8 mouse cellular contexts compared by ENCODE assay signal in genomic region chr2:118899981-118900825, GRCm38 (mm10). TPM values are rescaled to one million over a fixed set of nuclear protein-coding genes. Genes with fewer than 3 reads are reported as not detected.
DNase-seq lines count a peak whose midpoint lies in the region; ATAC-seq lines count a peak whose summit lies in the region.

Gene Bahd1, plus strand, starts transcription at chr2:118900377.

- H3K9ac ChIP-seq in forebrain, embryonic 15.5 days (replicated peaks), result peak within 1 kb of the TSS; percentile 45
- peak within 1 kb of the TSS; percentile 90 for H3K9ac ChIP-seq in hindbrain, embryonic 15.5 days
- peak within 1 kb of the TSS; percentile 84 for H3K9ac ChIP-seq in midbrain, embryonic 12.5 days (replicated peaks)

- H3K4me2 ChIP-seq in forebrain, embryonic 15.5 days (replicated peaks), result peak within 1 kb of the TSS; percentile 99
- H3K4me2 ChIP-seq in hindbrain, embryonic 15.5 days, result peak within 1 kb of the TSS; percentile 99
- peak within 1 kb of the TSS; percentile 97 for H3K4me2 ChIP-seq in midbrain, embryonic 12.5 days (replicated peaks)

- ATAC-seq in forebrain, embryonic 15.5 days (replicated peaks), result no peak
- no peak; the same call in 1 of the 2 replicates for ATAC-seq in hindbrain, embryonic 15.5 days (ENCODE audit: low FRiP score, low read depth)
- ATAC-seq in midbrain, embryonic 12.5 days (ENCODE audit: low FRiP score, low read depth), result no peak

- peaks cover 59% of the 10 kb centered on the region for H3K4me1 ChIP-seq in forebrain, embryonic 15.5 days
- peaks cover 62% of the 10 kb centered on the region for H3K4me1 ChIP-seq in hindbrain, embryonic 15.5 days (replicated peaks)
- peaks cover 72% of the 10 kb centered on the region for H3K4me1 ChIP-seq in limb, embryonic 10.5 days
- peaks cover 62% of the 10 kb centered on the region for H3K4me1 ChIP-seq in midbrain, embryonic 12.5 days

- peaks cover 47% of the 10 kb centered on the region for H3K27me3 ChIP-seq in forebrain, embryonic 15.5 days
- H3K27me3 ChIP-seq in hindbrain, embryonic 15.5 days, result peaks cover 53% of the 10 kb centered on the region
- H3K27me3 ChIP-seq in limb, embryonic 10.5 days (ENCODE audit: low read depth, poor library complexity, severe bottlenecking), result peaks cover 86% of the 10 kb centered on the region
- peaks cover 73% of the 10 kb centered on the region for H3K27me3 ChIP-seq in midbrain, embryonic 12.5 days

- H3K36me3 ChIP-seq in forebrain, embryonic 15.5 days, result no peaks in the 10 kb centered on the region
- no peaks in the 10 kb centered on the region for H3K36me3 ChIP-seq in hindbrain, embryonic 15.5 days
- no peaks in the 10 kb centered on the region for H3K36me3 ChIP-seq in limb, embryonic 10.5 days
- H3K36me3 ChIP-seq in midbrain, embryonic 12.5 days, result no peaks in the 10 kb centered on the region

- peak within 1 kb of the TSS; percentile 99 for H3K4me3 ChIP-seq in forebrain, embryonic 15.5 days
- H3K4me3 ChIP-seq in hindbrain, embryonic 15.5 days, result peak within 1 kb of the TSS; percentile 96
- peak within 1 kb of the TSS; percentile 79 for H3K4me3 ChIP-seq in limb, embryonic 10.5 days
- H3K4me3 ChIP-seq in midbrain, embryonic 12.5 days, result peak within 1 kb of the TSS; percentile 68

- 0 out of 2 replicates have a peak within 1 kb of the TSS, but pooled peaks have one; percentile 87 for H3K27ac ChIP-seq in forebrain, embryonic 15.5 days (replicated peaks)
- H3K27ac ChIP-seq in hindbrain, embryonic 15.5 days (replicated peaks), result peak within 1 kb of the TSS; percentile 5; the same call in 1 of the 2 replicates
- peak within 1 kb of the TSS; percentile 89 for H3K27ac ChIP-seq in limb, embryonic 10.5 days
- H3K27ac ChIP-seq in midbrain, embryonic 12.5 days (replicated peaks), result peak within 1 kb of the TSS; percentile 39

- under 1% methylated on average over 32 of the region's 32 CpGs for WGBS in forebrain, embryonic 15.5 days
- under 1% methylated on average over 32 of the region's 32 CpGs for WGBS in hindbrain, embryonic 15.5 days
- under 1% methylated on average over 32 of the region's 32 CpGs for WGBS in limb, embryonic 10.5 days
- WGBS in midbrain, embryonic 12.5 days, result under 1% methylated on average over 32 of the region's 32 CpGs

- H3K9me3 ChIP-seq in forebrain, embryonic 15.5 days, result no peaks in the 10 kb centered on the region
- H3K9me3 ChIP-seq in hindbrain, embryonic 15.5 days, result no peaks in the 10 kb centered on the region
- H3K9me3 ChIP-seq in limb, embryonic 10.5 days (replicated peaks), result no peaks in the 10 kb centered on the region
- H3K9me3 ChIP-seq in midbrain, embryonic 12.5 days, result no peaks in the 10 kb centered on the region

- DNase-seq in heart, adult 11 months, result peak; percentile 95
- DNase-seq in heart, adult 9 months (ENCODE audit: low spot score in 2 of 2), result no peak
- DNase-seq in adrenal gland, postnatal 4 days (ENCODE audit: low spot score in 2 of 2), result no peak
- peak; percentile 66 for DNase-seq in limb, embryonic 10.5 days (ENCODE audit: low spot score)
- DNase-seq in testis, postnatal 14 days (ENCODE audit: low spot score), result peak; percentile 65

RNA-seq across cellular contexts. Expression of gene Bahd1, which starts in this region (rescaled TPM):
- 10 to 100 TPM; 51.5 to 54.1 TPM for total RNA-seq in adrenal gland, postnatal 4 days (2021)
- polyA plus RNA-seq in forebrain, embryonic 15.5 days (2015; fragmentation: Nextera tagmentation; extraction: Ambion mirVana), result 6.7 TPM in 2 replicates
- 8.0 and 8.9 TPM in 2 replicates for polyA plus RNA-seq in hindbrain, embryonic 15.5 days (2015; fragmentation: Nextera tagmentation; extraction: Ambion mirVana)
- polyA plus RNA-seq in limb, embryonic 10.5 days (2016; fragmentation: Nextera tagmentation; extraction: Ambion mirVana), result 2.4 and 2.6 TPM in 2 replicates
- 6.4 and 6.7 TPM in 2 replicates for polyA plus RNA-seq in midbrain, embryonic 12.5 days (2016; fragmentation: Nextera tagmentation; extraction: Ambion mirVana)

Comparison
In these comparisons a context has a peak if more than half of its experiments do, and no peak if none do; other contexts are left out.
1. DNase-seq: peak in heart, adult 11 months (single experiment), limb, embryonic 10.5 days (single experiment) and testis, postnatal 14 days (single experiment); none in heart, adult 9 months (0 of 2) and adrenal gland, postnatal 4 days (0 of 2).
2. H3K27ac ChIP-seq: peak in every context shown above with its lines; median percentile 89 in limb, embryonic 10.5 days; 87 in forebrain, embryonic 15.5 days; 39 in midbrain, embryonic 12.5 days; 5 in hindbrain, embryonic 15.5 days.
3. Peak in every context shown above with its lines, with median percentiles within 50 percentile points of each other: H3K4me2 ChIP-seq, H3K4me3 ChIP-seq and H3K9ac ChIP-seq.